Mouse (Mus musculus) heart, adult 2 months (tissue): ENCODE measurements around the gene Macrod2.

ENCODE experiments used
- CTCF ChIP-seq: fragments of 200-600 bp; IDR thresholded peaks from 2 replicates; pipeline ENCODE4 v1.8.1; 2022; ENCODE audit warnings: antibody characterized with exemption, mild to moderate bottlenecking, moderate library complexity
- EP300 ChIP-seq: fragments of 200-500 bp; IDR thresholded peaks from 2 replicates; pipeline ENCODE4 v1.6.1; 2011; ENCODE audit warnings: low read depth, low read length, control low read depth; ENCODE audit not compliant: insufficient read depth
- POLR2A ChIP-seq: fragments of 200-500 bp; IDR thresholded peaks from 2 replicates; pipeline ENCODE4 v1.6.1; 2011; ENCODE audit warnings: mild to moderate bottlenecking, low read depth, low read length, control low read depth; ENCODE audit not compliant: insufficient read depth

DNA sequence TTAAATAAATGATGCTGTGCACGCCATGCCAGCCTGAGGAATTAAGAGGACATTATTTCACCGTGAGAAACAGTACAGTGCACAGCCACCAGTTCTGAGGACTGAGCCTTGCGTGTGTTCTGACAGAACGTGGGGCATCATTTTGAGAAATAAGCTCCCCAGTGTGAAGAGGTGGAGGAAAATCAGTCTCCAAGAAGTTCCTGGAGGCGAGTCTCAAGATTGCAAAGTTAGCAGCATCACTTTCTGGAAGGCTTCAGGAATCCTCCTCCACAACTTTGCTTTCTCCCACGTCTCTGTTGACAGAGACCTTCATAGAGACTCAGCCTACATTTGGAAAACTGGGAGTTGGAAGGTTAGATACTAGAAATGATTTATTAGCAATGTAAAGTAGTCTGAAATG lies 932.2 kb downstream of the Macrod2 start:
- TF ChIP-seq CTCF (no peak), EP300 (no peak), POLR2A (no peak)
